Mouse (Mus musculus) limb, embryonic 14.5 days (tissue): ENCODE results near the gene Zdbf2. TPM values are rescaled to one million over a fixed set of nuclear protein-coding genes. Genes with fewer than 3 reads are reported as not detected.

ENCODE experiments used
- ATAC-seq: fragments of 200-750 bp; cut with Nextera tagmentation; 2 replicates; pipeline ENCODE4 v1.8.0; 2017; ENCODE audit warnings: low read depth, moderate number of reproducible peaks, moderate TSS enrichment; ENCODE audit not compliant: low FRiP score
- DNase-seq: peaks from one replicate; pipeline ENCODE4 v3.0.0-alpha.2; 2015; ENCODE audit warnings: low spot score
- H3K27ac ChIP-seq: fragments of 300-500 bp; sonication (generic); replicated peaks from 2 replicates; pipeline ENCODE4 v1.5.1; 2014; ENCODE audit warnings: low read depth, mild to moderate bottlenecking, low read length, moderate library complexity, mixed read lengths
- H3K27me3 ChIP-seq: fragments of 300-500 bp; sonication (generic); 2 replicates; pipeline ENCODE4 v1.6.1; 2014; ENCODE audit warnings: low read length, mixed read lengths; ENCODE audit not compliant: control insufficient read depth, insufficient read depth
- H3K36me3 ChIP-seq: fragments of 300-500 bp; sonication (generic); 2 replicates; pipeline ENCODE4 v1.6.1; 2014; ENCODE audit warnings: mild to moderate bottlenecking, low read length, moderate library complexity, mixed read lengths; ENCODE audit not compliant: control insufficient read depth, insufficient read depth
- H3K4me1 ChIP-seq: fragments of 300-500 bp; sonication (generic); 2 replicates; pipeline ENCODE4 v1.6.1; 2014; ENCODE audit warnings: antibody characterized with exemption, low read length, mixed read lengths; ENCODE audit not compliant: control insufficient read depth, insufficient read depth
- H3K4me2 ChIP-seq: fragments of 300-500 bp; sonication (generic); replicated peaks from 2 replicates; pipeline ENCODE4 v1.6.1; 2014; ENCODE audit warnings: low read depth, mild to moderate bottlenecking, low read length, moderate library complexity; ENCODE audit not compliant: severe bottlenecking
- H3K4me3 ChIP-seq: fragments of 300-500 bp; sonication (generic); replicated peaks from 2 replicates; pipeline ENCODE4 v1.5.1; 2014; ENCODE audit warnings: low read length
- H3K9ac ChIP-seq: fragments of 300-500 bp; sonication (generic); 2 replicates; pipeline ENCODE4 v1.6.1; 2014; ENCODE audit warnings: mild to moderate bottlenecking, low read depth, low read length, moderate library complexity; ENCODE audit not compliant: severe bottlenecking
- H3K9me3 ChIP-seq: fragments of 300-500 bp; sonication (generic); 2 replicates; pipeline ENCODE4 v1.6.1; 2016; ENCODE audit warnings: low read length; ENCODE audit not compliant: control insufficient read depth
- POLR2A ChIP-seq: fragments of 200-500 bp; IDR thresholded peaks from 2 replicates; pipeline ENCODE4 v1.8.0; 2012; ENCODE audit warnings: inconsistent platforms, mild to moderate bottlenecking, moderate library complexity, borderline replicate concordance; ENCODE audit not compliant: insufficient read depth, insufficient read length; ENCODE audit errors: extremely low read depth
- WGBS: fragments of 180-500 bp; shearing (Covaris S2); extraction: QIAGEN DNeasy Blood & Tissue Kit; methylation state at CpG from one replicate; pipeline ENCODE4 v1.1.7; 2014; 5-methylcytosine and 5-hydroxymethylcytosine counted together
- polyA plus RNA-seq, 2 experiments: library from polyadenylated mRNA; depleted of rRNA in 1 of 2; stranded (reverse) in 1 of 2; unstranded in 1 of 2; fragments of >200 nt; fragmentation: Nextera tagmentation in 1 of 2; extraction: Ambion mirVana in 1 of 2; gene quantifications; 2 replicates each; pipeline versions ENCODE4 v1.2.1 to v1.2.3; 2012 to 2014

The Zdbf2 gene
- polyA plus RNA-seq, 2 experiments, result 7.8 to 18.0 TPM

DNA sequence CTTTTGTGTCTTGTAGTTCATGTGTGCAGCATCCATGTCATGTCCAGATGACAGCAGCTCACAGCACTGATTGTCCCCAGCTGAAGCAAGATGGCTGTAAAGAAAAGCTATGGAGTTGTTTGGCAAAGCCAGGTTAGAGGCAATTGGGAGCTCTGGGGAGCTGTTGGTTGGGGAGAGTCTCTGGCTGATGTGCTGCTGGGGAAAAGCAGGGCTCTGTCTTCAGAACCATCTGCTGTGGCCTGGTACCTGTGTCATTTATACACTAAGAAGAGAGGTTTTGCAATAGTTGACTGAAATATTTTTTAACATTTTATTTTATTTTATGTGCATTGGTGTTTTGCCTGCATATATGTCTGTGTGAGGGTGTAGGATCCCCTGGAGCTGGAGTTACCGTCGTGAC lies 14.6 kb upstream of the Zdbf2 start:
- Histone ChIP-seq H3K27me3 (peaks cover 71% of the 10 kb centered on the region), H3K4me2 (no peak overlapping the region), H3K36me3 (no peaks in the 10 kb centered on the region), H3K4me1 (no peaks in the 10 kb centered on the region), H3K27ac (no peak overlapping the region), H3K9me3 (no peaks in the 10 kb centered on the region), H3K9ac (no peak overlapping the region), H3K4me3 (no peak overlapping the region)
- 51% methylated on average over 2 of the region's 2 CpGs for WGBS
- no peak for ATAC-seq
- no peak for DNase-seq
- no peak for TF ChIP-seq POLR2A

DNA sequence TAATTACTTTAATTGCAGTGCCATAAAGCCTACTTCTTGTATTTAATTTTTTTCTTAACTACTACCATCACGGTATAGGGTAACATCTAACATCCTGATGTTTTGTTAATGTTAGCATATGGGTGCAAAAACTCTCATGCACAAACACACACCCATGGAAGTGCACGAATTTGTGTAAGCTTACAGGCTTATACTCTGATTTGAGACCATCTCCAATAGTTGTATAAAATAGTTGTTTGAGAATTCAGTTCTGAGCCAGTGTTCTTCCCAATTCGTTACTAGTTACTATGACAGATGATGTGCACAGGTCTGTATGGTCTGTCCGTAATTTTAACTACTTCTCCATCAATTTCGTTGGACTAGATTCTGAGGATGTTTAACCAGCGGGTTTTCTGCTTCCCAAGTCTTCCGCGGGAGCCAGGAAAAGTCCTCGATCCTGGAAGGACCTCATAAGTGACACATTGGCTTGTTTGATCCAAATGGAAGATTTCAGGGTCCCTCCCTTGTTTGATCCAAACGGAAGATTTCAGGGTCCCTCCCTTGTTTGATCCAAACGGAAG lies 13.7 kb upstream of the Zdbf2 start:
- Histone ChIP-seq H3K27me3 (peaks cover 74% of the 10 kb centered on the region), H3K4me3 (no peak overlapping the region), H3K9me3 (no peaks in the 10 kb centered on the region), H3K4me2 (no peak overlapping the region), H3K4me1 (no peaks in the 10 kb centered on the region), H3K27ac (no peak overlapping the region), H3K36me3 (no peaks in the 10 kb centered on the region), H3K9ac (no peak overlapping the region)
- ATAC-seq, result no peak
- WGBS, result 43% methylated on average over 11 of the region's 11 CpGs
- no peak for TF ChIP-seq POLR2A
- no peak for DNase-seq

DNA sequence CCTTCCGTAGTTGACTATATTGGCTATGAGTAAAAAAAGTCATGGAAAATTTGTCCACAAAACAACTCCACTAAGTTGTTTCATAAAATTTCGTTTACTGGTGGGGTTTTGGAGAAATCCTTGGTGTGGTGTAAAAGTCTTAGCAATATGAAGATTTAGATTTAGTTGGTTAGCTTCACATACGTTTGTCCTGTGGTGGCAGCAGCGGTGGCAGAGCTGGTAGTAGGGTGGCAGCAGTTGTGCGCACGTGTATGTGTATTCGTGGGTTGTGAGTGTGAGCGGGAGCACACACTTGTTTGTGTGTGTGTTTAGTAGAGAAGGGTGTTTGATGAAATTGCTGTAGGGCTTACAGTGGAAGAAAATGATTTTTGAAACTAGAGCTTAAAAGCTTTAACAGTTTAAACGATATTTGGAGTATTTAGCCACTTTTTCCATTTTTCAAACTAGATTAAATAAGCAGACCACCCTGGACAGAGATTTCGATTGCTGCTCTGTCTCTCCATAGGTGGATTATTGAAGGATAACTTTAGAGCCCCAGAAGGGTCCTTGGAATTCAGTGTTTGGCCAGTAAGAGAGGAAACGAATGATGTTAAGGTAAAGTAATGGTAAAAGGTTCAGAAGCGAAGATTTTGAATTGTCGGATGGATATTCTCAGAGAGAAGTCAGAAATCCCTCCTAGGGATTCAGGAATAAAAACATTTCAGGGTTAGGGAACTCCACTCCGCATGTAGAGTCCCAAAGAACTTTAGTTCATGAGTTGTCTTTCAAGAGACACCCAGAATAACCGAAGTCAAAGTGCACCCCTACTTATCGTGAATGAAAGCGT lies 12.9 kb upstream of the Zdbf2 start:
- ATAC-seq (no peak), DNase-seq (no peak)
- H3K27me3 ChIP-seq, result peaks cover 74% of the 10 kb centered on the region
- no peaks in the 10 kb centered on the region for H3K36me3 ChIP-seq
- 47% methylated on average over 17 of the region's 17 CpGs for WGBS
- H3K9ac ChIP-seq, result no peak overlapping the region
- TF ChIP-seq POLR2A, result no peak
- no peak overlapping the region for H3K4me3 ChIP-seq
- H3K9me3 ChIP-seq, result no peaks in the 10 kb centered on the region
- no peak overlapping the region for H3K27ac ChIP-seq
- no peaks in the 10 kb centered on the region for H3K4me1 ChIP-seq
- H3K4me2 ChIP-seq, result no peak overlapping the region

DNA sequence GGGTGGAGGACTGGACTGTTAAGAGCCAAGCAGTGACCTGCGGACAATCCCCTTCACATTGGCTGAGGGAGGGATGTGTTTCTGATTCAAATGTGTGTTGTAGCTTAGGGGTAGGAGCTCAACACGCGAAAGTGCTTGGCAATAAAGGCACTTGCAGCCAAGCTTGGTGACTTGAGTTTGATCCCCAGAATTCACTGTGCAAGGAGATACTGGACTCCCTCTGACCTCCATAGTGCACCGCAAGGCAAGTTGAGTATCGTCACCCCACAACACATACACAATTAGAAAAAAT lies 12.4 kb upstream of the Zdbf2 start:
- Histone ChIP-seq H3K4me1 (no peaks in the 10 kb centered on the region), H3K27ac (no peak overlapping the region), H3K27me3 (peaks cover 69% of the 10 kb centered on the region), H3K9ac (no peak overlapping the region), H3K4me3 (no peak overlapping the region), H3K9me3 (no peaks in the 10 kb centered on the region), H3K36me3 (no peaks in the 10 kb centered on the region), H3K4me2 (no peak overlapping the region)
- 44% methylated on average over 5 of the region's 5 CpGs for WGBS
- no peak for TF ChIP-seq POLR2A
- DNase-seq, result no peak
- ATAC-seq, result no peak

DNA sequence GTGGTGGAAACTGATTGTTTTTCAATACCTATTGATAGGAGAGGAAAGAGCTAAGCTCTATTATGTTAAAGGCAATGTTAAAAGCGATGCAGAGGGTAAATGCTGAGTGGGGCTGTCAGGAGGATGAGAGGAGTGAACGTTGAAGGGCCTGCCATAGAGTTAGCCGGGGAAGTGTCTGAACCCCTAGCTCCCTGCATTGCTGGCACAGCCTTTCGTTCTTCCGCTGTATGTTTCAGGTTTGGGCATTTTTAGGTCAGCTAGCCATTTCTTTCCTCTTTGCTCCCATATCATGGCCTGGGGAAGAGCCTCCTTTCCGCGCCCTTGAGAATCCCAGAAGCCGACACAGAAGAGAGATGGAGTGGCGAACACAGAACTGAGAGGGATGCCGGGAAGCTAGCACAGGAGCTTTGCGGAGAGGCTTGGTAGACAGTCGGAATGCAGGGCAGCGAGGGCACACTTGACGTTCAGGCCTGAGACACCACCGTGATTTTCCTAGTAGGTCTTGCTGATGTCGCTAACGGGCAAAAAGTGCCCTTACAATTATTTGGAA lies 11.9 kb upstream of the Zdbf2 start:
- no peak overlapping the region for H3K4me3 ChIP-seq
- DNase-seq (no peak), ATAC-seq (no peak)
- no peaks in the 10 kb centered on the region for H3K4me1 ChIP-seq
- H3K9ac ChIP-seq, result no peak overlapping the region
- H3K27me3 ChIP-seq, result peaks cover 70% of the 10 kb centered on the region
- no peaks in the 10 kb centered on the region for H3K9me3 ChIP-seq
- no peak for TF ChIP-seq POLR2A
- 53% methylated on average over 17 of the region's 17 CpGs for WGBS
- no peak overlapping the region for H3K4me2 ChIP-seq
- no peak overlapping the region for H3K27ac ChIP-seq
- H3K36me3 ChIP-seq, result no peaks in the 10 kb centered on the region

DNA sequence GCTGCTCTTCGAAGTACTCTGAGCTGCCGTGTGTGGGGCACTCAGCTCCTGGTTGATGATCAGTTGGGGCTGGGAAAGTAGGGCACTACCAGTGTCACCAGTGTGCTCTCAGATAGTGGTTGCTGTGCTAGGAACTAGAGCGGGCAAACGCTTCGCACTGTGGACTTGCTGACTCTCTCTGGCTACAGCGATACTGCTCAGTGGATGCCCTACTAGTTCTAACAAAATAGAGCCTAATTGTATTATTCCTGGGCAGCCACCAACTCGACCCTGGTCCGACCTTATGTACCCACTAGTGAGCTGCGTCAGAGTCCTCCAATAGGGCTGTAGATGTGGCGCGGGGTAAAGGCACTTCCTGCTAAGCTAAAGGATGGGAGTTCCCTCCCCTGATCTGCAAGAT lies 9.4 kb upstream of the Zdbf2 start:
- H3K4me3 ChIP-seq, result no peak overlapping the region
- 41% methylated on average over 11 of the region's 11 CpGs for WGBS
- ATAC-seq, result no peak
- H3K9me3 ChIP-seq, result no peaks in the 10 kb centered on the region
- H3K36me3 ChIP-seq, result no peaks in the 10 kb centered on the region
- no peak for DNase-seq
- no peak overlapping the region for H3K9ac ChIP-seq
- H3K4me1 ChIP-seq, result no peaks in the 10 kb centered on the region
- H3K27me3 ChIP-seq, result peaks cover 58% of the 10 kb centered on the region
- H3K27ac ChIP-seq, result no peak overlapping the region
- TF ChIP-seq POLR2A, result no peak
- no peak overlapping the region for H3K4me2 ChIP-seq
